Mouse (Mus musculus) macrophage (primary cell): ENCODE measurements around the gene Myo18b. TPM values are rescaled to one million over a fixed set of nuclear protein-coding genes. Genes with fewer than 3 reads are reported as not detected.

Source experiments
- H3K27ac ChIP-seq: fragments of 350-480 bp; formaldehyde crosslinking; 2 replicates; pipeline ENCODE4 v1.9.0; 2021
- H3K36me3 ChIP-seq: fragments of 350-480 bp; formaldehyde crosslinking; 2 replicates; pipeline ENCODE4 v1.9.0; 2021; ENCODE audit errors: inconsistent target
- H3K4me3 ChIP-seq: fragments of 350-480 bp; formaldehyde crosslinking; 2 replicates; pipeline ENCODE4 v1.9.0; 2021; ENCODE audit errors: inconsistent target
- H3K79me2 ChIP-seq: fragments of 350-480 bp; formaldehyde crosslinking; 2 replicates; pipeline ENCODE4 v1.9.0; 2021; ENCODE audit errors: inconsistent target
- WGBS: methylation state at CpG from one replicate; pipeline ENCODE4 v1.1.7; 2026; ENCODE audit warnings: inconsistent platforms; ENCODE audit not compliant: missing documents; 5-methylcytosine and 5-hydroxymethylcytosine counted together
- polyA plus RNA-seq: library from polyadenylated mRNA; stranded (reverse); fragments of 250-400 nt; gene quantifications from 3 replicates; pipeline ENCODE4 v1.2.4, GENCODE M21; 2018; ENCODE audit warnings: inconsistent platforms

Myo18b gene
- polyA plus RNA-seq, 1 experiment from 2014 or later, result 0.06 TPM

DNA sequence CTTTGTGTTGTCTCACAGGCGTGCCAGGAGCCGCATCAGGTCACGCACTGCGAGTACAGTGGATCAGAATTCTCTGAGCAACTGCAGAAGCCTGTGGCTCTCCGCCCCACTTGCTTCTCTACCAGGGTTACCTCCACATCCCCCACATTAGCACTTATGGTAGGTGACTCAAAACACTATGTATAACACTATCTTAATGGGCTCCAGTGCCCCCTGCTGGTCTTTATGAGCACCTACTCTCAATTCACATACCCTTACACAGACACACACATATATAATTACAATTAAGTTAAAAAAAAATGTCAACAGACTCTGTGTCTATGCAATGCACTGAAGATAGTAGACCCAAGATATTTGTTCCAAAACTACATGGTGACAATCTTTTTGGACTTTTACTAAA, 127.6 kb downstream of the Myo18b start:
- no peaks in the 10 kb centered on the region for H3K36me3 ChIP-seq
- no peak overlapping the region for H3K27ac ChIP-seq
- H3K4me3 ChIP-seq, result no peak overlapping the region
- H3K79me2 ChIP-seq, result no peaks in the 10 kb centered on the region
- WGBS, result 96% methylated on average over 5 of the region's 5 CpGs

DNA sequence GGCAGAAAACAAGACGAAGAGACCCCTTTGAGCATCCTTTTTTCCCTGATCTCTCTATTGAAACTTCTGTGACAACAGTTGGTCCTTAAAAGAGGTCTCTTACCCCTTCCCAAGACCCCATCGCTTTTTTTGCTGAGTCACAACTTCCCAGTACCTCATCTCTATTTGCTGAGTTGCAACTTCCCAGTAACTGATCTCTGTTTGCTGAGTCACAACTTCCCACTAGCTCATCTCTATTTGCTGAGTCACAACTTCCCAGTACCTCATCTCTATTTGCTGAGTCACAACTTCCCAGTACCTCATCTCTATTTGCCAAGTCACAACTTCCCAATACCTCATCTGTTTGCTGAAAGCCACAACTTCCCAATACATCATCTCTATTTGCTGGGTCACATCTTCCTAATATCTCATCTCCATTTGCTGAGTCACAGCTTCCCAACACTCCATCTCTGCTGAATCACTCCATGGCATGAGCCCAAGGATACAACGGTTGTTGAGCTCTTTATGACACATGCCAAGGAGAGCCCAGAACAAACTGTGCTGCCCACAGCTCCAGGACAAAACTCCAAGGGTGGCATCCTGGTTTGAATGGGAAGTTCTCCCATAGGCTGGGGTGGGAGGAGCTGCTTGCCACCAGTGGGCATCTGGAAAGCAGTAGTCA, 134.6 kb downstream of the Myo18b start:
- H3K4me3 ChIP-seq, result no peak overlapping the region
- 88% methylated on average over 3 of the region's 3 CpGs for WGBS
- H3K27ac ChIP-seq, result no peak overlapping the region
- H3K79me2 ChIP-seq, result no peaks in the 10 kb centered on the region
- H3K36me3 ChIP-seq, result no peaks in the 10 kb centered on the region

DNA sequence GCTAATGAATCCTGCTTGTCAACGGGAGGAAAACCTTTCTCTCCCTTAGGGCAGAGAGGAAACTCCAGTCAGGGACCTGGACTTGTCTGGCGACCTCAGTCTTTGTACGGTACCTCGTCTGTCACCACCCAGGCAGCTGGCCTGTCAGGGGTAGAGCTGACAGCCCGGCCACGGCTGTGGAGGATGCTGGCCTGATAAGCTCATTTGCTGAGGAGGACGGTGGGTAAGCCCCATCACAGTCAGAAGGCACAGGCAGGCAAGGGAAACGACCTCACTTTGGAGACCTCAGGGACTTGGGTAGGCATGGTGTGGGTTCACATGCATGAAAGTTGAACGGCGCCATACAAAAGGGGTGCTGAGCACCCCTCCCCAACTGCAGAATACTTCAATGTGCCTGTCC, 140.6 kb downstream of the Myo18b start:
- no peak overlapping the region for H3K27ac ChIP-seq
- H3K4me3 ChIP-seq, result no peak overlapping the region
- no peaks in the 10 kb centered on the region for H3K79me2 ChIP-seq
- WGBS, result 27% methylated on average over 10 of the region's 10 CpGs
- no peaks in the 10 kb centered on the region for H3K36me3 ChIP-seq

- no peak overlapping the region for H3K27ac ChIP-seq
- WGBS, result 75% methylated on average over 5 of the region's 5 CpGs
- no peaks in the 10 kb centered on the region for H3K36me3 ChIP-seq
- H3K4me3 ChIP-seq, result no peak overlapping the region
- no peaks in the 10 kb centered on the region for H3K79me2 ChIP-seq
Measured at GRCm38 (mm10) chr5:112749634-112750033, 146.5 kb downstream of the Myo18b start.

DNA sequence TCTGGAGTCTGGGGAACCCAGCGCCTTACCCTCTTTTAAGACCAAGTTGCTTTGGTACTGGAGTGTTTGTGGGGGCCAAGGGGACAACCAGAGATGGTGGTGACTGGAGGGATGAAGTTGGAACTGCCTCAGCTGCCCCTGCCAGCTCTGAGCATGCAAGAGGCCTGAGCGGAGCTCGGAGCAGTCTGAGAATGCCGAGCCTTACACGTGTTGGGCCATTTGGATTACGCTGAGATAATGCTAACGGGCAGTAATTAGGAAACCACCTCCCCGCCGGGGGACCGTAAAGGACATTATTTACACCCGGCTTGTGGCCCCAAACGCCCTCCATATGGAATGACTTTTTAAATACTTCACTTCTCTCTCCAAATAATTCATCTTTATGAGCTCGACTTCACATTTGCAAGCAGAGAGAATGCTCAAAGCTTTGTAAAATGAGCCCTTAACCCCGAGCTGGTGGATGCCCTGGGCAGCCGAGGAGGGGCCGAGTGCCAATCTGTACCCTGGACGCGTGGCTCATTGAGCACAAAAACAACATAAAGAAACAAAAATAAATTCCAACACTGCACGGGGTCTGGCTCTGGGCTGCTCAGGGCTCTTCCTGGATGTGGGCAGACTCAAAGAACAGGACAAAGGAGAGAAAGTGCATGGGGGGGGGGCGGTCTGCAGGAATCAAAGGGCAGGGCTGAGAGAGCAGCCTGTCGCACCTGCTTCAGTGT, 148.0 kb downstream of the Myo18b start:
- Histone ChIP-seq H3K4me3 (no peak overlapping the region), H3K79me2 (no peaks in the 10 kb centered on the region), H3K36me3 (no peaks in the 10 kb centered on the region), H3K27ac (no peak overlapping the region)
- 32% methylated on average over 19 of the region's 21 CpGs for WGBS

- 49% methylated on average over 7 of the region's 8 CpGs for WGBS
- Histone ChIP-seq H3K4me3 (no peak overlapping the region), H3K36me3 (no peaks in the 10 kb centered on the region), H3K27ac (no peak overlapping the region), H3K79me2 (no peaks in the 10 kb centered on the region)
Measured at GRCm38 (mm10) chr5:112747306-112747930, 148.7 kb downstream of the Myo18b start.

DNA sequence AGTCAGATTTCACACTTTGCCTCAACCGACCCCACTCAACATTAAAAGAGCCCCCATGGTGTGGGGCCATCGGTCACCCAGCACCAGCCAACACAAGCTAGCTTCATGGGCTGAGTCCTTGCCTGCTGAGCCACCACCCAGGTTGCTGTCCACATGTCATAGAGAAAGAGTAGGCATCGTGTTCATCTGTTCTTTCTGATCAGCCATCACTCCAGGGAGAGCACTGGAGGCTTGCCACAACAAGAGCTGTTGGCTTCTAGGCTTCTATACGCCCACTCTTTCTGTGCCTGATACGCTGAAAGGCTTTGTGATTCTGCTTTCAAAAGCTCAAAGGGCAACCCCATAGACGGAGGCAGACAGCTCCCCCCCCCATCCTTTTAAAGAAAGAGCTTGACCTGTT, 151.0 kb downstream of the Myo18b start:
- Histone ChIP-seq H3K27ac (no peak overlapping the region), H3K36me3 (no peaks in the 10 kb centered on the region), H3K4me3 (no peak overlapping the region), H3K79me2 (no peaks in the 10 kb centered on the region)
- WGBS, result 79% methylated on average over 6 of the region's 6 CpGs

DNA sequence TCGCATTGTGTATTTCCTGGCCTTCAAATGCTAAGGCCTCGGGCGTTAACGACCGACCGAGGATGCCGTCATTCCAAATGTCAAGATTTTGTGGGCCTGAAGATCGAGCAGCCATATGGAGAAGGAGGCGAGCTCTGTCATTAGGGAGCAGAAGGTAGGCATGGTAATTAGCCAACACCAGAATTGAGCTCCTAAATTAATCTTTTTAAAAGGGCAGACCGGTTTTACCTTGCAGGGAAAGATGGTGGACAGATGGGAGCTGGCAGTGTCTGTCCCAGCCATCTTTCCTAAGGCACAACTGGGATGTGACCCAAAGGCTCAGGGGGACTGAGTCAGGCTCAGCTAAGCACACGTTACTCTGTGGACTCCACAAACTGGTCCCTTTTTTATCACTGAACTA, 151.6 kb downstream of the Myo18b start:
- WGBS, result 90% methylated on average over 9 of the region's 11 CpGs
- Histone ChIP-seq H3K4me3 (no peak overlapping the region), H3K27ac (no peak overlapping the region), H3K79me2 (no peaks in the 10 kb centered on the region), H3K36me3 (no peaks in the 10 kb centered on the region)

DNA sequence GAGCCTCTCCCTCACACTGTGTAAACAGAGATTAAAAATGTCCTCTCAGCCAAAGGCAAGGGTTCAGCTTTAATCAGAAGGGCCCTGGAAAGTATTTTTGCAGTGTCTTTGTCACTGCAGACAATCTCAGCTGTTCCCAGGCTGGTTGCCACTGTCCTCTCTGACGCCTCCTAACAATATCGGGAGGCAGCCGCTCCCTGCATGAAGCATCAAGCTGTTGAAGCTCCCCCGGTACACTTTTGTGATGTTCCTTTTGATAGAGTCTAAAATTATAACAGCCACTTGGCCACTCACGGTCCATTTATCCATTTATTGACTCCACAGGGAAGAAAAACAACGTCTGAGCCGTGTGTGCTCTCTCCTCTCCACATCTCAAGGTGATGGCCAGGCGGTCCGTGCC, 153.0 kb downstream of the Myo18b start:
- H3K27ac ChIP-seq, result no peak overlapping the region
- no peaks in the 10 kb centered on the region for H3K36me3 ChIP-seq
- no peaks in the 10 kb centered on the region for H3K79me2 ChIP-seq
- H3K4me3 ChIP-seq, result no peak overlapping the region
- 92% methylated on average over 9 of the region's 9 CpGs for WGBS

DNA sequence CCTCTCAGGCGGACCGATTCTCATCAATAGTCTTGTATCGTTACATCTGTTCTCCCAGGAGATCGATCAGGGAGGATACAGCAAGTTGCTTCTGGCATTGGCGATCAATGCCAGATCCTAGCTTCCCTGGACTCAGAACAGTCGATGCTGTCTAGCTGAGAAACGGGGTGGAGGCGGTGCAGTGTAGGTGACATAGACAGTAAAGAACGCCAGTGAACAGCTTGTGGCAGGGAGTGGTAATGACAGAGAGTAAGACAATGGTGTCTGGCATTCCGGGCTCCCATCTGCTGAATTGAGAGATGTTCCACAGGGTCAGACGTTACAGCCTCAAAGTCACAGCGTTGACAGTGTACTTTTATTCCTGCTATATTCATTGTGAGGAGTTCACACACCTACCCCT, 155.5 kb downstream of the Myo18b start:
- Histone ChIP-seq H3K36me3 (no peaks in the 10 kb centered on the region), H3K27ac (no peak overlapping the region), H3K4me3 (no peak overlapping the region), H3K79me2 (no peaks in the 10 kb centered on the region)
- 83% methylated on average over 12 of the region's 12 CpGs for WGBS

- H3K36me3 ChIP-seq, result no peaks in the 10 kb centered on the region
- H3K27ac ChIP-seq, result no peak overlapping the region
- no peaks in the 10 kb centered on the region for H3K79me2 ChIP-seq
- WGBS, result 87% methylated on average over 5 of the region's 5 CpGs
- H3K4me3 ChIP-seq, result no peak overlapping the region
Measured at GRCm38 (mm10) chr5:112735040-112735439, 161.1 kb downstream of the Myo18b start.

GRCm38 (mm10) chr5:112730604-112731003, 165.6 kb downstream of the Myo18b start:
- WGBS, result 31% methylated on average over 10 of the region's 10 CpGs

GRCm38 (mm10) chr5:112728432-112728831, 167.7 kb downstream of the Myo18b start:
- Histone ChIP-seq H3K36me3 (no peaks in the 10 kb centered on the region), H3K27ac (no peak overlapping the region), H3K79me2 (no peaks in the 10 kb centered on the region), H3K4me3 (no peak overlapping the region)
- WGBS, result 85% methylated on average over 6 of the region's 6 CpGs

More at GRCm38 (mm10) chr5:112730604-112731003, 165.6 kb downstream of the Myo18b start:
- Histone ChIP-seq H3K27ac (no peak overlapping the region), H3K4me3 (no peak overlapping the region), H3K36me3 (no peaks in the 10 kb centered on the region), H3K79me2 (no peaks in the 10 kb centered on the region)

- no peaks in the 10 kb centered on the region for H3K36me3 ChIP-seq
- WGBS, result 50% methylated on average over 12 of the region's 12 CpGs
- no peaks in the 10 kb centered on the region for H3K79me2 ChIP-seq
- H3K4me3 ChIP-seq, result no peak overlapping the region
- no peak overlapping the region for H3K27ac ChIP-seq
Measured at GRCm38 (mm10) chr5:112718655-112719306, 177.4 kb downstream of the Myo18b start.
